Mouse (Mus musculus) midbrain, postnatal 0 days (tissue): ENCODE data around the gene Myh10. TPM values are rescaled to one million over a fixed set of nuclear protein-coding genes. Genes with fewer than 3 reads are reported as not detected.
A peak's percentile ranks its signal among the peaks of the same experiment; 100 is the strongest.

ENCODE experiments used
- ATAC-seq: fragments of 200-750 bp; cut with Nextera tagmentation; 2 replicates; pipeline ENCODE4 v1.8.0; 2017; ENCODE audit warnings: moderate number of reproducible peaks, mild to moderate bottlenecking, moderate TSS enrichment, moderate library complexity; ENCODE audit not compliant: low FRiP score
- DNase-seq: peaks from one replicate; pipeline ENCODE4 v3.0.0-alpha.2; 2015; ENCODE audit warnings: low spot score
- H3K27ac ChIP-seq: fragments of 300-500 bp; sonication (generic); 2 replicates; pipeline ENCODE4 v1.5.1; 2014; ENCODE audit warnings: low read depth, mild to moderate bottlenecking, low read length, mixed read lengths
- H3K27me3 ChIP-seq: fragments of 300-500 bp; sonication (generic); 2 replicates; pipeline ENCODE4 v1.6.1; 2014; ENCODE audit warnings: low read length, control low read depth, mixed read lengths; ENCODE audit not compliant: insufficient read depth
- H3K36me3 ChIP-seq: fragments of 300-500 bp; sonication (generic); 2 replicates; pipeline ENCODE4 v1.6.1; 2014; ENCODE audit warnings: low read length, control low read depth, mixed read lengths; ENCODE audit not compliant: insufficient read depth
- H3K4me1 ChIP-seq: fragments of 300-500 bp; sonication (generic); 2 replicates; pipeline ENCODE4 v1.6.1; 2014; ENCODE audit warnings: mild to moderate bottlenecking, control low read depth, antibody characterized with exemption, low read length, mixed read lengths; ENCODE audit not compliant: insufficient read depth
- H3K4me2 ChIP-seq: fragments of 300-500 bp; sonication (generic); 2 replicates; pipeline ENCODE4 v1.6.1; 2014; ENCODE audit warnings: low read depth, mild to moderate bottlenecking, low read length, mixed read lengths; ENCODE audit not compliant: poor library complexity, severe bottlenecking
- H3K4me3 ChIP-seq: fragments of 300-500 bp; sonication (generic); 2 replicates; pipeline ENCODE4 v1.5.1; 2014; ENCODE audit warnings: low read depth, mild to moderate bottlenecking, low read length, moderate library complexity
- H3K9ac ChIP-seq: fragments of 300-500 bp; sonication (generic); replicated peaks from 2 replicates; pipeline ENCODE4 v1.6.1; 2014; ENCODE audit warnings: mild to moderate bottlenecking, low read length, moderate library complexity, mixed read lengths; ENCODE audit not compliant: poor library complexity, severe bottlenecking
- H3K9me3 ChIP-seq: fragments of 300-500 bp; sonication (generic); 2 replicates; pipeline ENCODE4 v1.6.1; 2016; ENCODE audit warnings: low read length, control low read depth
- CTCF ChIP-seq: IDR thresholded peaks from 2 replicates; pipeline ENCODE4 v1.5.1; 2016; ENCODE audit warnings: antibody characterized with exemption, mild to moderate bottlenecking
- WGBS: fragments of 180-500 bp; shearing (Covaris S2); extraction: QIAGEN DNeasy Blood & Tissue Kit; methylation state at CpG from one replicate; pipeline ENCODE4 v1.1.7; 2014; 5-methylcytosine and 5-hydroxymethylcytosine counted together
- polyA plus RNA-seq: library from polyadenylated mRNA; unstranded; fragments of >200 nt; fragmentation: Nextera tagmentation; extraction: Ambion mirVana; gene quantifications from 2 replicates; pipeline ENCODE4 v1.2.1, GENCODE M21; 2015
- total RNA-seq: library from RNA; depleted of rRNA; stranded (reverse); fragments of >200 nt; gene quantifications from 2 replicates; pipeline ENCODE4 v1.2.3, GENCODE M21; 2014

Myh10 gene
- total and polyA plus RNA-seq, 2 experiments from 2014 or later, result 68.0 to 217 TPM

GRCm38 (mm10) chr11:68690465-68690864, 894 bp upstream of the Myh10 start:
- Histone ChIP-seq H3K27ac (no peak overlapping the region), H3K27me3 (no peaks in the 10 kb centered on the region), H3K9me3 (no peaks in the 10 kb centered on the region), H3K4me2 (no peak overlapping the region), H3K4me1 (peaks cover 6% of the 10 kb centered on the region), H3K9ac (no peak overlapping the region), H3K4me3 (no peak overlapping the region), H3K36me3 (no peaks in the 10 kb centered on the region)
- ATAC-seq (no peak), DNase-seq (peak; percentile 8)
- no peak for TF ChIP-seq CTCF
- 71% methylated on average over 5 of the region's 5 CpGs for WGBS

DNA sequence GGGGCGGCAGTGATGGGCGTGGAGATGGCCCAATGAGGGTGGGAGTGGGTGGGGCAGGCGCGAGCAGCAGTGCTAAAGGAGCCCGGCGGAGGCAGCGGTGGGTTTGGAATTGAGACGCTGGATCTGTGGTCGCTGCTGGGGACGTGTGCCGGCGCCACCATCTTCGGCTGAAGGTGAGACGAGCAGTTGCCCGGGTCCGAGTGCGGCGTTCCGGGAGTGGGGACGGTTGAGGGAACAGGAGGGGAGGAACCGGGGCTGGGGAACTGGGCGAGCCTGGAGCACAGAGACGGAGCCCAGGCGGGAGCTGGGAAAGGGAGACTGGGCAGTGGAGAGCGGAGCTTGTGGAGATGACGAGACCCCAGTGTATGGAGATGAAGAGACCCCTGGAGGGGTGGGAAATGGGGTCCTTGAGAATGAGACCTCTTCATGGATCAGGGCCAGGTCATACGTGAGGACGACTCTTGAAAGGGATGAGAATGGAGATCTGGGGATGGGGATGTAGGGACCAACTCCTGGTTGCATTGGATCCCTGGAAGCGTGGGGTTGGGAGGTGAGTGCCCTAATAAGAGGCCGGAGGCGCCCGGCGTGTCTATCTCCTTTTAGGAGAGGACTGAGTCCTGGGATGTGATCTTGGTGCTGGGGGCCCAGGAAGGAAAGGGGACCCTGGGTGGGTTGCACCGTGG, 792 bp downstream of the Myh10 start:
- Histone ChIP-seq H3K4me1 (peaks cover 6% of the 10 kb centered on the region), H3K27me3 (no peaks in the 10 kb centered on the region), H3K4me2 (peak overlapping the region; percentile 63), H3K9ac (peak overlapping the region; percentile 95), H3K4me3 (peak overlapping the region; percentile 94), H3K27ac (peak overlapping the region; percentile 94), H3K9me3 (no peaks in the 10 kb centered on the region), H3K36me3 (no peaks in the 10 kb centered on the region)
- peak; percentile 55 for TF ChIP-seq CTCF
- ATAC-seq (no peak; the same call in 1 of the 2 replicates), DNase-seq (peak; percentile 32)
- 1% methylated on average over 34 of the region's 34 CpGs for WGBS

DNA sequence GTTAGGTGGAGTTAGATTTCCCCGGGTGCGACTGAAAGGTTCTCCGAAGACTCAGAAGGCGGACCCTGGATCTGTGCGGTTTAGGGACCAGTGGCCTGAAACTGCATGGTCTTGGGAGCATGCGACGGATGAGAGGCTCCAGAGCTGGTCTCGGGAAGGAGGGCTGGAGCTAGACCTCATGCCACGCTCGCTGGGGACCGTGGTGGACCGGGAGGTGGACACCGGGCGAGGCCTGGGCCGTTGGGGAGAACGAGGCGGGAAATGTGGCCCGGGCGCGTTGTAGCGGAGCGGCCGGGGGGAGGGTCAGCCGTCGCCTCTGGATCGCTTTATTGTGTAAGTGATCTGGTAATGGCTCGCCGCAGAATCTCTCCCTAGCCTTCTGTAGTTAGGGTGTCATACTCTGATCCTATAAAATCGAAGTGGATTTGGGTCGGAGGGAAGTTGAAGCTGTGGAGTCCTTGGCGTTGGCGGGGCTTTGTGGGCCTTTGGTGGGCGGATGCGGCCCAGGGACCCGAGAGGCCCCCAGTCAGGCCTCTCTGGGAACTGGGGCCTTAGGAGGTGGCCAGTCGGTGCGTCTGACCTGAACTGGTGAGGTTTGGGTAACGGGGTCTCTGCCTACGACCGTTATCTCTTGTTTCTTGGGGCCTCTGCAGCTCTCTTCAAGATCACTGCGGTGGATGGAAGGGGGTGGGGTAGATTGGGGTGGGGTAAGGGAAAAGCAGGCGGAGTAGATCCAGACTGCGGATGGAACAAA, 1.5 kb downstream of the Myh10 start:
- Histone ChIP-seq H3K9ac (peak overlapping the region; percentile 95), H3K4me1 (peaks cover 6% of the 10 kb centered on the region), H3K27ac (peak overlapping the region; percentile 94), H3K4me3 (peak overlapping the region; percentile 94), H3K36me3 (no peaks in the 10 kb centered on the region), H3K27me3 (no peaks in the 10 kb centered on the region), H3K4me2 (peak overlapping the region; percentile 63), H3K9me3 (no peaks in the 10 kb centered on the region)
- ATAC-seq, result no peak
- 1% methylated on average over 42 of the region's 43 CpGs for WGBS
- DNase-seq, result peak; percentile 47
- no peak for TF ChIP-seq CTCF

DNA sequence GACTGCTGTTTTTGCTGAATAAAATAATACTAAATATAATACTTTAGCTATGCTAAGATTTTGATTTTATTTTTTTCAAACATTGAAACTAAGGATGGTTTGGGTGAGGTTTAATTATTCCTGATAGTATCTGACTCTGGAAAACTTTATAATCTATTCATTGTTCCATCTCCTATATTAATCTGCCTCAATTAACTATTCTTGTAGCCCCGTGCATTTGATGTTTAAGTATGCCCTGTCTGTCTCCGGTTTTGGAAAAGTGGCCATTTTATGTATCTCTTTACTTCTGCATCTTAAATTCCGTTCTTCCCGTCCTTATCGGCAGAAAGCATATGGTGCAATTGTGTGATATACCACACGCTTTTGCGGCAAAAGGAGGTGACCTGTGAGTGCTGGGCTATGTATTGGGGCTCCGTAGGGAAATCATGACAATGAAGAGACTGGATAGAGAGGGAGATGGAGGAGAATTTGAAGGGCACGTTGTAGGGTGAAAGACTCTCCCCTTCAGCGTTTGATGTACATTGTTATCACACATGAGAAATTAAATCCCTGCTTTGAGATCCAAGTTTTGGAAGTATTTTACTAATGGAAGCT, 2.2 kb downstream of the Myh10 start:
- Histone ChIP-seq H3K9me3 (no peaks in the 10 kb centered on the region), H3K9ac (peak overlapping the region; percentile 95), H3K27ac (peak overlapping the region; percentile 94), H3K4me2 (peak overlapping the region; percentile 63), H3K36me3 (no peaks in the 10 kb centered on the region), H3K27me3 (no peaks in the 10 kb centered on the region), H3K4me1 (peaks cover 6% of the 10 kb centered on the region), H3K4me3 (peak overlapping the region; percentile 94)
- DNase-seq (peak; percentile 24), ATAC-seq (no peak)
- WGBS, result 1% methylated on average over 10 of the region's 10 CpGs
- TF ChIP-seq CTCF, result no peak

DNA sequence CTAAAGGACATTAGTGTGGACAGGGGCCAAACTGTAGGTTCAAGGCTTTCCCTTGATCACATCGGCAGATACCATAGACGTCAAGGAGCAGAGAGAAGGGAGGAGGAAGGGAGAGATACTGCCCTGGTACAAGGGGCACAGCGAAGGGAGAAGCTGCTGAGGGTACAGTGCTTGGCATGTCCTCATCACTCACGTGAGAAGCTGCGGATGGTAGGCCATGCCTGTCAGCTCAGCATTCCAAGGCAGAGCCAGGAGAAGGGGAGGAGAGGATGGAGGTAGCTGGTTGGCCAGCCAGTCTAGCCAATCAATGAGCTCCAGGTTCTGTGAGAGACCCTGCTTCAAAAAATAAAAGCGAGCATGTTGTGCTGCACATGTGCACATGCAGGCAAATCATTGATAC, 11.0 kb downstream of the Myh10 start:
- H3K4me3 ChIP-seq, result no peak overlapping the region
- DNase-seq (no peak), ATAC-seq (no peak)
- H3K36me3 ChIP-seq, result peaks cover 41% of the 10 kb centered on the region
- H3K27me3 ChIP-seq, result no peaks in the 10 kb centered on the region
- H3K4me2 ChIP-seq, result no peak overlapping the region
- H3K27ac ChIP-seq, result no peak overlapping the region
- no peaks in the 10 kb centered on the region; the same call in 1 of the 2 replicates for H3K4me1 ChIP-seq
- TF ChIP-seq CTCF, result no peak
- no peaks in the 10 kb centered on the region for H3K9me3 ChIP-seq
- no peak overlapping the region for H3K9ac ChIP-seq
- WGBS, result 93% methylated on average over 6 of the region's 6 CpGs

GRCm38 (mm10) chr11:68703360-68703759, 12.0 kb downstream of the Myh10 start:
- no peak for TF ChIP-seq CTCF
- ATAC-seq (no peak), DNase-seq (no peak)
- Histone ChIP-seq H3K4me2 (no peak overlapping the region), H3K9me3 (no peaks in the 10 kb centered on the region), H3K4me3 (no peak overlapping the region), H3K9ac (no peak overlapping the region), H3K36me3 (peaks cover 41% of the 10 kb centered on the region), H3K27ac (no peak overlapping the region), H3K4me1 (no peaks in the 10 kb centered on the region; the same call in 1 of the 2 replicates), H3K27me3 (no peaks in the 10 kb centered on the region)
- 91% methylated on average over 1 of the region's 1 CpGs for WGBS
